Mouse (Mus musculus) liver, postnatal 0 days (tissue): Measurements from ENCODE around the gene Ascc2. TPM values are rescaled to one million over a fixed set of nuclear protein-coding genes. Genes with fewer than 3 reads are reported as not detected.
A peak's percentile ranks its signal among the peaks of the same experiment; 100 is the strongest.

Experiments used
- ATAC-seq: fragments of 200-750 bp; cut with Nextera tagmentation; 2 replicates; pipeline ENCODE4 v1.8.0; 2017; ENCODE audit warnings: mild to moderate bottlenecking, moderate library complexity
- DNase-seq: peaks from one replicate; pipeline ENCODE4 v3.0.0-alpha.2; 2016
- H3K27ac ChIP-seq: fragments of 300-500 bp; sonication (generic); 2 replicates; pipeline ENCODE4 v1.5.1; 2014; ENCODE audit warnings: antibody characterized with exemption, moderate library complexity, mild to moderate bottlenecking, low read depth
- H3K27me3 ChIP-seq: fragments of 300-500 bp; sonication (generic); 2 replicates; pipeline ENCODE4 v1.6.1; 2014; ENCODE audit warnings: low read length, control low read depth, mixed read lengths; ENCODE audit not compliant: insufficient read depth
- H3K36me3 ChIP-seq: fragments of 300-500 bp; sonication (generic); replicated peaks from 2 replicates; pipeline ENCODE4 v1.6.1; 2014; ENCODE audit warnings: mild to moderate bottlenecking, control low read depth, low read length, moderate library complexity, mixed read lengths; ENCODE audit not compliant: insufficient read depth
- H3K4me1 ChIP-seq: fragments of 300-500 bp; sonication (generic); 2 replicates; pipeline ENCODE4 v1.6.1; 2014; ENCODE audit warnings: antibody characterized with exemption, mild to moderate bottlenecking, control low read depth; ENCODE audit not compliant: insufficient read depth
- H3K4me2 ChIP-seq: fragments of 300-500 bp; sonication (generic); 2 replicates; pipeline ENCODE4 v1.6.1; 2014; ENCODE audit warnings: low read depth, mild to moderate bottlenecking, low read length, moderate library complexity, mixed read lengths
- H3K4me3 ChIP-seq: fragments of 300-500 bp; sonication (generic); 2 replicates; pipeline ENCODE4 v1.5.1; 2014; ENCODE audit warnings: low read depth, low read length
- H3K9ac ChIP-seq: fragments of 300-500 bp; sonication (generic); replicated peaks from 2 replicates; pipeline ENCODE4 v1.6.1; 2014; ENCODE audit warnings: mild to moderate bottlenecking, moderate library complexity
- H3K9me3 ChIP-seq: fragments of 300-500 bp; sonication (generic); 2 replicates; pipeline ENCODE4 v1.6.1; 2016; ENCODE audit warnings: mild to moderate bottlenecking, control low read depth, low read length, mixed read lengths
- CTCF ChIP-seq: sonication (generic); IDR thresholded peaks from 2 replicates; pipeline ENCODE4 v1.5.1; 2016; ENCODE audit warnings: antibody characterized with exemption, low read depth
- EP300 ChIP-seq: IDR thresholded peaks from 2 replicates; pipeline ENCODE4 v1.6.1; 2016; ENCODE audit warnings: antibody characterized with exemption, low read depth, mild to moderate bottlenecking
- WGBS: fragments of 180-500 bp; shearing (Covaris S2); extraction: QIAGEN DNeasy Blood & Tissue Kit; methylation state at CpG from one replicate; pipeline ENCODE4 v1.1.7; 2014; ENCODE audit not compliant: insufficient replicate concordance; 5-methylcytosine and 5-hydroxymethylcytosine counted together
- polyA plus RNA-seq: library from polyadenylated mRNA; unstranded; fragments of >200 nt; fragmentation: Nextera tagmentation; extraction: Ambion mirVana; gene quantifications from 2 replicates; pipeline ENCODE4 v1.2.1, GENCODE M21; 2015

Ascc2 gene
- polyA plus RNA-seq, 1 experiment from 2014 or later = 9.7 TPM

DNA sequence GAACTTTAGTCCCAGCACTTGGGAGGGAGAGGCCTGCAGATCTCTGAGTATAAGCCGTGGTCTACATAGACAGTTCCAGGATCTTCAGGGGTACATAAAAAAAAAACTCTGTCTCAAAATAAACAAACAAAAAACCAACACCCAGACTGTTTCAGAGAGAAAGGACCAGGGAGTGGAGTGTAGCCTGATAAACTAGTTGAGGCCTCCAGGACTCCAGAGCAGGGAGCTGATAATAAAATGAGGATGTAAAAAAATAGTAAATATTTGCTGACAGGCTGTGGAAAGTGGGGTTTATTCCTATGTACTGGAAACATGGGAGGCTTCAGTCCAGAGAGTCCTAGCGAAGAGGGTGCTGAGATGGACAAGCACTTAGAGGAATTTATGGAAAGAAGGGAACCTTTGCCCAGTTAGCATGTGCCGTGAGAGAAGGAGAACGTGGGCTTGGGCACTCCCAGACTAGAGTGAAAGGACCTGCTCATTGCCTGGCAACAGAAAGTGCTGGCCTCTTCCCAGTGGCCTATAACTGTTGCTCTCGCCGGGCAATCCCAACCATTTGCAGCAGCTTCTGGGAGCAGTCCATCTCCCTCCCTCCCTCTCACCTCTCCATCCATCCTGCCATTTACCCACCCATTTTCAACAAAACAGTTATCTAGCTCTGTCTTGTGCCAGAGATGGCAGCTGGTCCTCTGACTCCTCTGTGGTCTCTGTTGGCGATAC is 22.9 kb downstream of the Ascc2 start:
- Histone ChIP-seq H3K4me3 (no peak overlapping the region), H3K4me1 (peaks cover 12% of the 10 kb centered on the region), H3K27me3 (no peaks in the 10 kb centered on the region), H3K9me3 (no peaks in the 10 kb centered on the region), H3K27ac (0 out of 2 replicates have a peak overlapping the region, but pooled peaks have one; percentile 3), H3K36me3 (peaks cover 39% of the 10 kb centered on the region), H3K9ac (no peak overlapping the region), H3K4me2 (no peak overlapping the region; the same call in 1 of the 2 replicates)
- ATAC-seq (no peak), DNase-seq (no peak)
- WGBS = 80% methylated on average over 7 of the region's 7 CpGs
- TF ChIP-seq EP300 (no peak), CTCF (no peak)

GRCm38 (mm10) chr11:4661324-4661723 is 23.8 kb downstream of the Ascc2 start:
- no peak for TF ChIP-seq EP300
- TF ChIP-seq CTCF = no peak
- no peaks in the 10 kb centered on the region for H3K9me3 ChIP-seq
- ATAC-seq (peak; percentile 73), DNase-seq (no peak)
- WGBS = 65% methylated on average over 4 of the region's 4 CpGs
- H3K9ac ChIP-seq = no peak overlapping the region; the same call in 1 of the 2 replicates
- no peak overlapping the region for H3K4me3 ChIP-seq
- no peaks in the 10 kb centered on the region for H3K27me3 ChIP-seq
- peak overlapping the region; percentile 29; the same call in 1 of the 2 replicates for H3K27ac ChIP-seq
- peak overlapping the region; percentile 50 for H3K4me2 ChIP-seq
- peaks cover 36% of the 10 kb centered on the region for H3K36me3 ChIP-seq
- peaks cover 12% of the 10 kb centered on the region for H3K4me1 ChIP-seq

- no peak overlapping the region for H3K4me3 ChIP-seq
- WGBS = 87% methylated on average over 10 of the region's 10 CpGs
- H3K27me3 ChIP-seq = no peaks in the 10 kb centered on the region
- no peak for ATAC-seq
- 0 out of 2 replicates have a peak overlapping the region, but pooled peaks have one; percentile 29 for H3K27ac ChIP-seq
- H3K4me1 ChIP-seq = peaks cover 12% of the 10 kb centered on the region
- H3K9ac ChIP-seq = no peak overlapping the region
- H3K4me2 ChIP-seq = no peak overlapping the region
- no peaks in the 10 kb centered on the region for H3K9me3 ChIP-seq
- H3K36me3 ChIP-seq = peaks cover 36% of the 10 kb centered on the region
- no peak for DNase-seq
- no peak for TF ChIP-seq EP300
- TF ChIP-seq CTCF = no peak
These were observed 24.4 kb downstream of the Ascc2 start for GRCm38 (mm10) chr11:4661871-4662495.

DNA sequence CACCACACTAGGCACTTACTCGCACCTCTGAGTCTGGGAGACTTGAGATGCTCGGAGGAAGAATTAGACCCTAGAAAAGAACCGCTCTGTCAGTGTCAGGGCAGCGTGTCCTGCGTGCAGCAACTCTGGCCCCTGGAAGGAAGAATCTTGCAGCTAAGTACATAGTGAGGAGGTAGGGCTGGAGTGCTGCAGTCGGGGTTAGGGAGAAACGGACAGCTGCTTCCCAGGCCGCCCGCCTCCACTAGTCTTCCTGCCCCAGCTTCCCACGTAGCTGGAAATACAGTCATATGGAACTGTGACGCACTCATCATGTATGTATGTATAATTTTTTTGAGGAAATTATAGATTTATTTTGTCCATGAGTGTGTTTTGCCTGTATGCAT is 24.9 kb downstream of the Ascc2 start:
- ATAC-seq = no peak
- WGBS = 94% methylated on average over 11 of the region's 11 CpGs
- Histone ChIP-seq H3K4me3 (no peak overlapping the region), H3K9ac (no peak overlapping the region), H3K4me2 (no peak overlapping the region), H3K36me3 (peaks cover 36% of the 10 kb centered on the region), H3K9me3 (no peaks in the 10 kb centered on the region), H3K27ac (no peak overlapping the region), H3K27me3 (no peaks in the 10 kb centered on the region), H3K4me1 (peaks cover 12% of the 10 kb centered on the region)
- TF ChIP-seq CTCF (no peak), EP300 (no peak)
- no peak for DNase-seq

DNA sequence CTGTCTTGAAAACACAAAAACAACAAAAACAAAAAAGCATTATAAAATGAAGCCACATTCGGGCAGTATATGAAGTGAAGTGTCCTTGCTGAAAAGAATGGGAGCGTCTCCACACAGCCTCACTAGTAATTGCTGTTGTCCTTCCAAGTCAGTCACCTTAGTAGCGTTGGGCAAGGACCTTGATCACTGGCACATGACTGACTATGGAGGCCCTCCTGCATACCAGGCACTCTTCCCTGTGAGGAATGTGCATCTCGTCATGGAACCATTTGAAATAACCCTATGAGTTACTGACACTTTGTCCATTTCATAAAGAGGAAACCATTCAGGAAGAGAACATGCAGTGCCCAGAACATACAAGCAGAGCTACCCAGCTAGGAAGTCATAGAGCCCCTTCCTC is 34.2 kb downstream of the Ascc2 start:
- ATAC-seq (no peak), DNase-seq (no peak)
- H3K4me2 ChIP-seq = no peak overlapping the region
- H3K4me3 ChIP-seq = no peak overlapping the region
- no peak overlapping the region for H3K9ac ChIP-seq
- peaks cover 3% of the 10 kb centered on the region; the same call in 1 of the 2 replicates for H3K4me1 ChIP-seq
- H3K27me3 ChIP-seq = no peaks in the 10 kb centered on the region
- no peak overlapping the region for H3K27ac ChIP-seq
- WGBS = 93% methylated on average over 4 of the region's 4 CpGs
- TF ChIP-seq CTCF = no peak
- TF ChIP-seq EP300 = no peak
- H3K9me3 ChIP-seq = no peaks in the 10 kb centered on the region
- peaks cover 30% of the 10 kb centered on the region for H3K36me3 ChIP-seq

DNA sequence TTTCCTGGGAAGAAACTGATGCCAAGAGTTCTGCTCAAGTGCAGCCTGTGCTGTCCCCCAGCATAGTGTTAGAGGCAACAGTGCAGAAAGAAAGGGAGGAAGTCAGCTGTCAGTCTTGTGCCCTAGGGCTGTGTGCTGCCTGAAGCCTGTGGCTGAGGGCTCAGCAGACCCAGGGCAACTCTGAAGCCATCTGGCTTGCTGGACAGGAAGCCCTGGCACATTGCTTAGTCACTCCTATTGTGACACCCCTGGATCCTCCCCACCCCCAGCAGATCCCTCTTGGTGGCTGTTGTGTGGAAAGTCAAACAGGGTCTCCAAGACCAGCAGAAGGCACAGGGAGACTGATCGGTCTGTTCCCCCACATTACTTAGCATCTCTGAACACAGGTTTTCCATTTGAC is 37.0 kb downstream of the Ascc2 start:
- 0 out of 2 replicates have a peak overlapping the region, but pooled peaks have one; percentile 16 for H3K27ac ChIP-seq
- H3K4me2 ChIP-seq = no peak overlapping the region
- WGBS = 81% methylated on average over 1 of the region's 1 CpGs
- H3K9me3 ChIP-seq = no peaks in the 10 kb centered on the region
- no peak for ATAC-seq
- peak; percentile 33 for DNase-seq
- H3K4me3 ChIP-seq = no peak overlapping the region
- H3K36me3 ChIP-seq = peaks cover 36% of the 10 kb centered on the region
- TF ChIP-seq CTCF = no peak
- no peak for TF ChIP-seq EP300
- H3K9ac ChIP-seq = no peak overlapping the region
- H3K4me1 ChIP-seq = peaks cover 11% of the 10 kb centered on the region
- no peaks in the 10 kb centered on the region for H3K27me3 ChIP-seq
